Mouse (Mus musculus): ENCODE results near the gene Dll3. TPM values are rescaled to one million over a fixed set of nuclear protein-coding genes. Genes with fewer than 3 reads are reported as not detected.
"Not testable (repeated sequence)": the region's sequence is repeated elsewhere in the genome, so short reads cannot be mapped to it uniquely, and the experiment has no call there.

The Dll3 gene
- polyA plus RNA-seq, 1 experiment = not detected

- TF ChIP-seq GATA1 (IDR thresholded peaks at IDR 0.05; ENCODE audit: low read length) = no peak
- no peak for TF ChIP-seq TAL1 (IDR thresholded peaks at IDR 0.05; ENCODE audit: low read length)
- H3K4me3 ChIP-seq (replicated peaks) = peak within 1 kb of the TSS; percentile 65
- H3K9me3 ChIP-seq (ENCODE audit: control insufficient read depth, low read length) = peaks cover 5% of the 10 kb centered on the region; the same call in 1 of the 2 replicates
- peaks cover 31% of the 10 kb centered on the region for H3K27me3 ChIP-seq (ENCODE audit: control insufficient read depth)
- no peaks in the 10 kb centered on the region for H3K36me3 ChIP-seq (ENCODE audit: control insufficient read depth)
- H3K4me1 ChIP-seq (ENCODE audit: control insufficient read depth) = peaks cover 12% of the 10 kb centered on the region
Measured at GRCm38 (mm10) chr7:28267129-28268041, 34.7 kb downstream of the Dll3 start, which contains the start of gene Eid2. Eid2 (plus strand) TSS chr7:28267881.

DNA sequence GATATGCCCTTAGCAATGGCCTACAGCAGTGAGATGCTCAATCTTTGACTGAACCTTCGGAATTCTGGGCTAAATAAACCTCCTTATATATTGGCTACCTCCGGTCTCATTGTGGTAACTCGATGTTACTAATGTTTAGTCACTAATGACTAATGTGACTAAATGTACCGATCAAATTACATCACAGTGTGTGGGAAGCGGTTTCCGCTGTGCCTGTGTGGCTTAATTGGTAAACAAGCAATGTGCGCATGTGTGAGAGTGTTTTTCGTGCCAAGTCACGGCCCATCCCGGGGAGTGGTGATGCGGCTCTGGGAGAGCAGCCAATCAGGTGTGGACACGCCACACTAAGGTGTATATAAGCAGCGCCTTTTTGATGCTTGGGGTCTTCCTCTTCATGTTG lies 36.6 kb downstream of the Dll3 start:
- Histone ChIP-seq H3K4me1 (ENCODE audit: control insufficient read depth) (peaks cover 12% of the 10 kb centered on the region), H3K9me3 (ENCODE audit: control insufficient read depth, low read length) (peaks cover 2% of the 10 kb centered on the region; the same call in 1 of the 2 replicates), H3K27me3 (ENCODE audit: control insufficient read depth) (peaks cover 31% of the 10 kb centered on the region), H3K36me3 (ENCODE audit: control insufficient read depth) (no peaks in the 10 kb centered on the region), H3K4me3 (replicated peaks) (no peak overlapping the region)
- TF ChIP-seq GATA1 (IDR thresholded peaks at IDR 0.05; ENCODE audit: low read length) (no peak), TAL1 (IDR thresholded peaks at IDR 0.05; ENCODE audit: low read length) (no peak)

DNA sequence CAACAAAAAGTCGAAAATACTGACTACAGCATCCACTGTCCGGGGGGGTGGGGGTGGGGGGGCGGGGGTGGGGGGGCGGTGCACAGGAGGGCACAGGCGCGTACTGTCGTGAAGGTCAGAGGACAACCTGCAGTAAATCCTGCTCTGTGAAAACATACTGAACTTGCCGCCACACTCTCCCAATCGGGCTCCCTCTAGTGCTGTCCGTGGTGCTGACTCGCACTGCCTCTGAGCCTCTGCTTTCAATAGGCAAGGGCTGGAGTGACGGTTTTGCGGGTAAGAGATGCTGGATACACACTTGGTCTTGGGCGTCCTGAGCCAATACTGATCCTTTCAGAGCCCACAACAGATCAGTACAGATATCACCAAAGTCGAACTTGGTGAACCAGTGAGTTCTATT lies 38.3 kb downstream of the Dll3 start:
- Histone ChIP-seq H3K4me3 (replicated peaks) (no peak overlapping the region), H3K9me3 (ENCODE audit: control insufficient read depth, low read length) (peaks cover 2% of the 10 kb centered on the region; the same call in 1 of the 2 replicates), H3K4me1 (ENCODE audit: control insufficient read depth) (peaks cover 11% of the 10 kb centered on the region), H3K27me3 (ENCODE audit: control insufficient read depth) (peaks cover 24% of the 10 kb centered on the region), H3K36me3 (ENCODE audit: control insufficient read depth) (no peaks in the 10 kb centered on the region)
- no peak for TF ChIP-seq GATA1 (IDR thresholded peaks at IDR 0.05; ENCODE audit: low read length)
- no peak for TF ChIP-seq TAL1 (IDR thresholded peaks at IDR 0.05; ENCODE audit: low read length)

DNA sequence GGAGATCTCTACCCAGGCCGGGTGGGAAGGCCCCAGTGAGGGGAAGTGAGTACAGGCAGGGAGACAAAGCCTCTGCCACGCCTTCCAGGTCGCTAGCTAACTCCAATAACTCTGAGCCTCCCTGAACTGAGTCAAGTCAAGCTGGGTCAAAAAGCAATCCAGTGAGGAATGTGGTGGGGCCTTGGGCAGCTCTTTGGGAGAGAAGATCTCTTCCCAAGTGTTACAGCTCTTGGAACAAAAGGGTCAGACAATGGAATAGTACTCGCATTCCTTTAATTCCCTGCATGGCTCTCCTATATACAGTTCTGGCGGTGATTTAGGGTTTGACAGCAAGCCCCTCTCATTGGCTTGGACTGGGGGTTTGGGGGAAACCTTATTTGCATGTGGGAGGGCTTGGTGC lies 39.2 kb downstream of the Dll3 start:
- H3K4me1 ChIP-seq (ENCODE audit: control insufficient read depth) = peaks cover 4% of the 10 kb centered on the region
- TF ChIP-seq GATA1 (IDR thresholded peaks at IDR 0.05; ENCODE audit: low read length) (no peak), TAL1 (IDR thresholded peaks at IDR 0.05; ENCODE audit: low read length) (no peak)
- peaks cover 2% of the 10 kb centered on the region; the same call in 1 of the 2 replicates for H3K9me3 ChIP-seq (ENCODE audit: control insufficient read depth, low read length)
- H3K27me3 ChIP-seq (ENCODE audit: control insufficient read depth) = peaks cover 15% of the 10 kb centered on the region
- H3K4me3 ChIP-seq (replicated peaks) = no peak overlapping the region
- H3K36me3 ChIP-seq (ENCODE audit: control insufficient read depth) = no peaks in the 10 kb centered on the region

- Histone ChIP-seq H3K9me3 (ENCODE audit: control insufficient read depth, low read length) (peaks cover 6% of the 10 kb centered on the region), H3K36me3 (ENCODE audit: control insufficient read depth) (no peaks in the 10 kb centered on the region), H3K4me3 (replicated peaks) (no peak overlapping the region), H3K4me1 (ENCODE audit: control insufficient read depth) (no peaks in the 10 kb centered on the region), H3K27me3 (ENCODE audit: control insufficient read depth) (no peaks in the 10 kb centered on the region)
- TF ChIP-seq GATA1 (IDR thresholded peaks at IDR 0.05; ENCODE audit: low read length) = no peak
- TF ChIP-seq TAL1 (IDR thresholded peaks at IDR 0.05; ENCODE audit: low read length) = no peak
Measured at GRCm38 (mm10) chr7:28255476-28255875, 46.6 kb downstream of the Dll3 start.

GRCm38 (mm10) chr7:28254591-28254990 lies 47.4 kb downstream of the Dll3 start:
- peaks cover 6% of the 10 kb centered on the region for H3K9me3 ChIP-seq (ENCODE audit: control insufficient read depth, low read length)
- no peaks in the 10 kb centered on the region for H3K36me3 ChIP-seq (ENCODE audit: control insufficient read depth)
- no peaks in the 10 kb centered on the region for H3K4me1 ChIP-seq (ENCODE audit: control insufficient read depth)
- TF ChIP-seq TAL1 (IDR thresholded peaks at IDR 0.05; ENCODE audit: low read length) (no peak), GATA1 (IDR thresholded peaks at IDR 0.05; ENCODE audit: low read length) (no peak)
- no peaks in the 10 kb centered on the region for H3K27me3 ChIP-seq (ENCODE audit: control insufficient read depth)
- H3K4me3 ChIP-seq (replicated peaks) = no peak overlapping the region

DNA sequence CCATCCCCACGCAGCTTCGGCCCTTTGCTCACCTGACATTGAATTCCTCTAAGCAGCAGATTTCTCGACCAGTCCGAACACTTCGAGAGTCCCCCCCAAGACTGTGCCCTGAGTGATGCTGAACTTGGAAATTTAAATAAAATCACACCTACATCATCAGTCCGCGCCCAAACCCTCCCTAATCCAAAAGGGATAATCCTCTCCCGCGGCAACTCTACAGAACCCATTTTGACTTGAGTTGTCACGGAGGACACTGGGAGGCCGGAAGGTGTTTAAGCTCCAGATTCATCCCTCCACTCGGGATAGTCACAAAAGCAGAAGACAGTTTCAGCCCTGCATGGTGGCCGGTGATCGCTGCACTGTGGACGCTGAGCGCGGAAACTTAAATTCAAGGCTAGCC lies 50.1 kb downstream of the Dll3 start:
- TF ChIP-seq TAL1 (IDR thresholded peaks at IDR 0.05; ENCODE audit: low read length) (no peak), GATA1 (IDR thresholded peaks at IDR 0.05; ENCODE audit: low read length) (no peak)
- no peaks in the 10 kb centered on the region for H3K36me3 ChIP-seq (ENCODE audit: control insufficient read depth)
- no peak overlapping the region for H3K4me3 ChIP-seq (replicated peaks)
- H3K9me3 ChIP-seq (ENCODE audit: control insufficient read depth, low read length) = peaks cover 10% of the 10 kb centered on the region
- no peaks in the 10 kb centered on the region for H3K27me3 ChIP-seq (ENCODE audit: control insufficient read depth)
- H3K4me1 ChIP-seq (ENCODE audit: control insufficient read depth) = no peaks in the 10 kb centered on the region

DNA sequence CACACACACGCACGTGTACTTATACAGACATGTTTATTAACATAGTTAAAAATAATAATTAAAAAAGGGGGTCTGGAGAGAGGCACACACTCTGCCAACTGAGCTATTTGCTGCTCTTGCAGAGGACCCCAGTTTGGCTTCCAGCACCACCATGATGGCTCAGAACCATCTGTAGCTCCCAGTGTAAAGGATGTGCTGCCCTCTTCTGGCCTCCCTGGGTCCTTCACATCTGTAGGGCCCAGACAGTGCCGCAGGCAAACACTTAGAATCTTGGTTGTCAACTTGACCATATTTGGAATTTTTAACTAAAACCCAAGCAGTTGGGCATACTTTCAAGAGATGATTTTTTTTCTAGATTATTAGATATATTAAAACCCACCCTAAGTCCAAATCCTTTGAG lies 53.1 kb downstream of the Dll3 start:
- no peaks in the 10 kb centered on the region for H3K36me3 ChIP-seq (ENCODE audit: control insufficient read depth)
- H3K27me3 ChIP-seq (ENCODE audit: control insufficient read depth) = no peaks in the 10 kb centered on the region
- no peak overlapping the region for H3K4me3 ChIP-seq (replicated peaks)
- peaks cover 16% of the 10 kb centered on the region for H3K9me3 ChIP-seq (ENCODE audit: control insufficient read depth, low read length)
- H3K4me1 ChIP-seq (ENCODE audit: control insufficient read depth) = no peaks in the 10 kb centered on the region
- TF ChIP-seq TAL1 (IDR thresholded peaks at IDR 0.05; ENCODE audit: low read length) = no peak
- no peak for TF ChIP-seq GATA1 (IDR thresholded peaks at IDR 0.05; ENCODE audit: low read length)

DNA sequence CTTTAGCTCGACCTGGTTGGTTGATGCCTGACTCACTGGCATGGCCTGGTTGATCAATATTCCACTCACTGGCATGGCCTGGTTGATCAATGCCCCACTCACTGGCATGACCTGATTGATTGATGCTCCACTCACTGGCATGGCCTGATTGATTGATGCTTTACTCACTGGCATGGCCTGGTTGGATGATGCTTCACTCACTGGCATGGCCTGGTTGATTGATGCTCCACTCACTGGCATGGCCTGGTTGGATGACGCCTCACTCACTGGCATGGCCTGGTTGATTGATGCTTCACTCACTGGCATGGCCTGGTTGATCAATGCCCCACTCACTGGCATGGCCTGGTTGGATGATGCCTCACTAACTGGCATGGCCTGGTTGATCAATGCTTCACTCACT lies 58.1 kb downstream of the Dll3 start:
- not testable (repeated sequence) for H3K4me1 ChIP-seq (ENCODE audit: control insufficient read depth); H3K36me3 ChIP-seq (ENCODE audit: control insufficient read depth); H3K27me3 ChIP-seq (ENCODE audit: control insufficient read depth); H3K4me3 ChIP-seq (replicated peaks)
- H3K9me3 ChIP-seq (ENCODE audit: control insufficient read depth, low read length) = peaks cover 20% of the 10 kb centered on the region

Other genes starting within 250 kb of the Dll3 start
- gene Fcgbp, start 231.0 kb downstream of the Dll3 start, polyA plus RNA-seq (2012) = not detected in 2 replicates
- 0.01 TPM in 1 of 2 replicates, not detected in the other for gene 9530053A07Rik, start 172.8 kb downstream of the Dll3 start, polyA plus RNA-seq (2012)
- gene Fbl, start 132.5 kb downstream of the Dll3 start, polyA plus RNA-seq (2012) = 18.4 TPM in 2 replicates
- 14.1 and 15.9 TPM in 2 replicates for gene Dyrk1b, start 122.8 kb downstream of the Dll3 start, polyA plus RNA-seq (2012)
- gene Eid2, start 34.4 kb downstream of the Dll3 start, polyA plus RNA-seq (2012) = 0.13 TPM in 1 of 2 replicates, not detected in the other
- gene Eid2b, start 24.5 kb downstream of the Dll3 start, polyA plus RNA-seq (2012) = 0.60 and 0.94 TPM in 2 replicates
- not detected in 2 replicates for gene Selenov, start 11.1 kb downstream of the Dll3 start, polyA plus RNA-seq (2012)
- gene Timm50, start 9.8 kb upstream of the Dll3 start, polyA plus RNA-seq (2012) = 15.5 and 15.7 TPM in 2 replicates
- 8.3 and 10.6 TPM in 2 replicates for gene Supt5, start 36.5 kb upstream of the Dll3 start, polyA plus RNA-seq (2012)
- gene Rps16, start 48.4 kb upstream of the Dll3 start, polyA plus RNA-seq (2012) = 212 and 288 TPM in 2 replicates
- gene Plekhg2, start 70.4 kb upstream of the Dll3 start, polyA plus RNA-seq (2012) = 0.45 and 0.53 TPM in 2 replicates
- gene Zfp36, start 78.0 kb upstream of the Dll3 start, polyA plus RNA-seq (2012) = 2.3 and 2.8 TPM in 2 replicates
- 2.2 and 2.5 TPM in 2 replicates for gene Med29, start 90.5 kb upstream of the Dll3 start, polyA plus RNA-seq (2012)
- gene Paf1, start 90.7 kb upstream of the Dll3 start, polyA plus RNA-seq (2012) = 5.1 and 6.7 TPM in 2 replicates
- gene Gmfg, start 135.2 kb upstream of the Dll3 start, polyA plus RNA-seq (2012) = 0.03 and 0.12 TPM in 2 replicates
- gene Lrfn1, start 149.7 kb upstream of the Dll3 start, polyA plus RNA-seq (2012) = 0.02 TPM in 2 replicates
- gene Ifnl2, start 208.2 kb upstream of the Dll3 start, polyA plus RNA-seq (2012) = not detected in 2 replicates
- gene Ifnl3, start 220.6 kb upstream of the Dll3 start, polyA plus RNA-seq (2012) = not detected in 2 replicates
- not detected in 2 replicates for gene Sycn, start 238.6 kb upstream of the Dll3 start, polyA plus RNA-seq (2012)
- 0.05 and 0.09 TPM in 2 replicates for gene Nccrp1, start 245.0 kb upstream of the Dll3 start, polyA plus RNA-seq (2012)

Measured in erythroblast, embryonic 14.5 days (primary cell).